Mouse (Mus musculus) CH12.LX (cell line): ENCODE data around the gene Dusp2. TPM values are rescaled to one million over a fixed set of nuclear protein-coding genes. Genes with fewer than 3 reads are reported as not detected.

Source experiments
- DNase-seq: peaks from one replicate; pipeline ENCODE4 v3.0.0-alpha.2; 2013; ENCODE audit errors: extremely low read depth
- H3K27ac ChIP-seq: 2 replicates; pipeline ENCODE4 v1.5.1; 2012; ENCODE audit warnings: low read depth, mild to moderate bottlenecking, control low read depth, moderate library complexity; ENCODE audit not compliant: insufficient read depth
- H3K27me3 ChIP-seq: replicated peaks from 2 replicates; pipeline ENCODE3; 2012; ENCODE audit warnings: inconsistent platforms
- H3K36me3 ChIP-seq, 2 experiments: replicated peaks in 1 of 2; 2 replicates each; pipeline versions ENCODE3 to v1.6.1; 2012; ENCODE audit warnings: inconsistent platforms in 1 of 2, low read length in 1 of 2, mild to moderate bottlenecking in 1 of 2, mixed read lengths in 1 of 2, moderate library complexity in 1 of 2; ENCODE audit not compliant: control insufficient read depth in 1 of 2, insufficient read depth in 1 of 2
- H3K4me1 ChIP-seq, 2 experiments: 2 replicates each; pipeline ENCODE4 v1.6.1; 2012; ENCODE audit warnings: inconsistent platforms in 1 of 2, moderate library complexity in 1 of 2; ENCODE audit not compliant: insufficient read depth in 2 of 2, control insufficient read depth in 1 of 2
- H3K4me2 ChIP-seq: 2 replicates; pipeline ENCODE4 v1.6.1; 2012; ENCODE audit warnings: low read depth, mild to moderate bottlenecking, control low read depth; ENCODE audit not compliant: poor library complexity, insufficient read depth, severe bottlenecking
- H3K4me3 ChIP-seq, 3 experiments: fragments of 150-350 bp in 1 of 3; sonication (generic) in 1 of 3; replicated peaks in 1 of 3; 2 replicates each; pipeline versions ENCODE3 to v1.5.1; 2011 to 2012; ENCODE audit warnings: low read depth in 2 of 3, low read length in 2 of 3, mild to moderate bottlenecking in 2 of 3, moderate library complexity in 2 of 3, control low read depth in 1 of 3, improper control_type of control experiment in 1 of 3, inconsistent platforms in 1 of 3, mixed read lengths in 1 of 3; ENCODE audit not compliant: poor library complexity in 1 of 3
- H3K79me2 ChIP-seq: replicated peaks from 2 replicates; pipeline ENCODE4 v1.6.1; 2012; ENCODE audit warnings: mild to moderate bottlenecking, moderate library complexity; ENCODE audit not compliant: control insufficient read depth, poor library complexity, insufficient read depth, severe bottlenecking; ENCODE audit errors: extremely low read depth
- H3K9ac ChIP-seq: 2 replicates; pipeline ENCODE4 v1.6.1; 2012; ENCODE audit warnings: low read depth, mild to moderate bottlenecking, control low read depth, moderate library complexity; ENCODE audit not compliant: insufficient read depth
- H3K9me3 ChIP-seq: replicated peaks from 2 replicates; pipeline ENCODE3; 2012; ENCODE audit warnings: low read length, inconsistent platforms, mixed read lengths
- CHD2 ChIP-seq: IDR thresholded peaks from 2 replicates; pipeline ENCODE4 v1.6.1; 2011; ENCODE audit warnings: low read length, improper control_type of control experiment
- CTCF ChIP-seq, 2 experiments: IDR thresholded peaks in 1 of 2; conservative IDR thresholded peaks in 1 of 2; 2 replicates each; pipeline ENCODE4 v1.5.1; 2011 to 2012; ENCODE audit warnings: low read depth in 2 of 2, low read length in 2 of 2, improper control_type of control experiment in 1 of 2, inconsistent platforms in 1 of 2, mild to moderate bottlenecking in 1 of 2, moderate library complexity in 1 of 2
- E2F4 ChIP-seq: IDR thresholded peaks from 2 replicates; pipeline ENCODE4 v1.6.1; 2011; ENCODE audit warnings: low read depth, low read length, improper control_type of control experiment; ENCODE audit not compliant: insufficient replicate concordance
- ELF1 ChIP-seq: IDR thresholded peaks from 2 replicates; pipeline ENCODE4 v1.6.1; 2014; ENCODE audit warnings: low read depth, mild to moderate bottlenecking, inconsistent platforms, low read length, improper control_type of control experiment
- ETS1 ChIP-seq: conservative IDR thresholded peaks from 2 replicates; pipeline ENCODE4 v1.6.1; 2012; ENCODE audit warnings: low read depth, mild to moderate bottlenecking, inconsistent platforms, low read length, improper control_type of control experiment, moderate library complexity
- GABPA ChIP-seq: IDR thresholded peaks from 2 replicates; pipeline ENCODE4 v1.6.1; 2012; ENCODE audit warnings: low read depth, low read length, improper control_type of control experiment, inconsistent platforms; ENCODE audit not compliant: insufficient replicate concordance
- IRF4 ChIP-seq: IDR thresholded peaks from 2 replicates; pipeline ENCODE4 v1.6.1; 2014; ENCODE audit warnings: low read depth, mild to moderate bottlenecking, inconsistent platforms, low read length, improper control_type of control experiment
- JUN ChIP-seq: IDR thresholded peaks from 2 replicates; pipeline ENCODE4 v1.6.1; 2011; ENCODE audit warnings: low read depth, mild to moderate bottlenecking, low read length, improper control_type of control experiment, moderate library complexity; ENCODE audit not compliant: insufficient read depth
- JUND ChIP-seq: conservative IDR thresholded peaks from 2 replicates; pipeline ENCODE4 v1.6.1; 2011; ENCODE audit warnings: low read depth, low read length, improper control_type of control experiment
- KAT2A ChIP-seq: IDR thresholded peaks from 2 replicates; pipeline ENCODE4 v1.6.1; 2012; ENCODE audit warnings: low read length, improper control_type of control experiment, inconsistent platforms; ENCODE audit not compliant: insufficient replicate concordance
- MAFK ChIP-seq: IDR thresholded peaks from 2 replicates; pipeline ENCODE4 v1.6.1; 2011; ENCODE audit warnings: low read length, improper control_type of control experiment; ENCODE audit not compliant: insufficient replicate concordance
- MAZ ChIP-seq: IDR thresholded peaks from 2 replicates; pipeline ENCODE4 v1.6.1; 2012; ENCODE audit warnings: low read depth, mild to moderate bottlenecking, inconsistent platforms, low read length, improper control_type of control experiment, moderate library complexity
- MXI1 ChIP-seq: IDR thresholded peaks from 2 replicates; pipeline ENCODE4 v1.6.1; 2011; ENCODE audit warnings: mild to moderate bottlenecking, low read depth, low read length, improper control_type of control experiment
- MYC ChIP-seq: IDR thresholded peaks from 2 replicates; pipeline ENCODE4 v1.6.1; 2011; ENCODE audit warnings: low read depth, mild to moderate bottlenecking, improper control_type of control experiment, low read length
- RAD21 ChIP-seq: IDR thresholded peaks from 2 replicates; pipeline ENCODE4 v1.6.1; 2011; ENCODE audit warnings: low read depth, mild to moderate bottlenecking, low read length, improper control_type of control experiment, moderate library complexity
- RCOR1 ChIP-seq: conservative IDR thresholded peaks from 2 replicates; pipeline ENCODE4 v1.6.1; 2012; ENCODE audit warnings: low read depth, mild to moderate bottlenecking, inconsistent platforms, low read length, improper control_type of control experiment
- SMC3 ChIP-seq: IDR thresholded peaks from 2 replicates; pipeline ENCODE4 v1.6.1; 2011; ENCODE audit warnings: low read depth, low read length, improper control_type of control experiment
- TBP ChIP-seq: conservative IDR thresholded peaks from 2 replicates; pipeline ENCODE4 v1.6.1; 2011; ENCODE audit warnings: low read depth, low read length, improper control_type of control experiment
- UBTF ChIP-seq: IDR thresholded peaks from 2 replicates; pipeline ENCODE4 v1.6.1; 2012; ENCODE audit warnings: low read depth, mild to moderate bottlenecking, inconsistent platforms, low read length, improper control_type of control experiment, moderate library complexity
- USF1 ChIP-seq: IDR thresholded peaks from 2 replicates; pipeline ENCODE4 v1.6.1; 2014; ENCODE audit warnings: low read depth, mild to moderate bottlenecking, inconsistent platforms, low read length, improper control_type of control experiment
- ZKSCAN1 ChIP-seq: IDR thresholded peaks from 2 replicates; pipeline ENCODE4 v1.6.1; 2012; ENCODE audit warnings: low read depth, inconsistent platforms, low read length, improper control_type of control experiment, borderline replicate concordance
- ZNF384 ChIP-seq: IDR thresholded peaks from 2 replicates; pipeline ENCODE4 v1.6.1; 2012; ENCODE audit warnings: low read depth, low read length, improper control_type of control experiment, inconsistent platforms
- dilution Hi-C: fragments of 300-500 bp; cut with MboI; formaldehyde crosslinking; loops from 2 replicates; pipeline ENCODE4 v1.14.3; 2020; ENCODE audit warnings: low sequenced_read_pairs; ENCODE audit not compliant: extremely low pct_unique_long_range_greater_than_20kb, extremely low pct_ligation_motif_present
- in situ Hi-C: fragments of 300-500 bp; cut with MboI; formaldehyde crosslinking; loops from 3 replicates; pipeline ENCODE4 v1.14.3; 2019; ENCODE audit warnings: low sequenced_read_pairs, low pct_ligation_motif_present, low pct_unique_long_range_greater_than_20kb, mixed read lengths
- polyA plus RNA-seq: library from polyadenylated mRNA; unstranded; fragments of >175 nt; gene quantifications from 2 replicates; pipeline ENCODE4 v1.2.1, GENCODE M21; 2012; ENCODE audit warnings: low read depth; ENCODE audit not compliant: insufficient read length
- total RNA-seq, 2 experiments: library from RNA; depleted of rRNA; stranded (reverse); fragments of 300-350 nt in 1 of 2; fragments of >200 nt in 1 of 2; gene quantifications; 2 replicates each; pipeline ENCODE4 v1.2.3; 2012 to 2014

The Dusp2 gene
- total and polyA plus RNA-seq, 3 experiments, result 57.8 to 107 (median 81.5) TPM

- peaks cover 9% of the 10 kb centered on the region for H3K27me3 ChIP-seq
- dilution Hi-C loops, result no loop called here
Measured at GRCm38 (mm10) chr2:127362459-127363281, 26.7 kb downstream of the Dusp2 start, which contains the start of gene Adra2b. Gene Adra2b (plus strand): TSS chr2:127363208.

GRCm38 (mm10) chr2:127363282-127363652 is 27.3 kb downstream of the Dusp2 start:
- Histone ChIP-seq H3K27me3 (peaks cover 10% of the 10 kb centered on the region), H3K36me3 (no peaks in the 10 kb centered on the region), H3K79me2 (no peaks in the 10 kb centered on the region), H3K4me3 (peak overlapping the region in 1 of 3 experiments; percentile 9), H3K9me3 (no peaks in the 10 kb centered on the region), H3K4me1 (peaks cover 0 to 7% of the 10 kb centered on the region in 2 experiments; a peak in 1 of 4 replicates), H3K27ac (no peak overlapping the region), H3K4me2 (peak overlapping the region; percentile 56), H3K9ac (no peak overlapping the region)
- DNase-seq, result no peak
- in situ Hi-C loops (loop anchor here (5.0 kb wide), 1 partner anchor 64 kb away; the partner anchor contains the start of gene Gpat2), dilution Hi-C loops (no loop called here)
- TF ChIP-seq CHD2 (no peak), ZKSCAN1 (no peak), USF1 (no peak), IRF4 (no peak), MXI1 (no peak), JUND (no peak), MAFK (no peak), E2F4 (no peak), JUN (no peak), GABPA (no peak), ETS1 (no peak), KAT2A (no peak), TBP (no peak), CTCF (conservative IDR thresholded peaks at IDR 0.05 in 1 of 2, IDR thresholded peaks at IDR 0.05 in 1 of 2; ENCODE audit: low read depth in 2 of 2, low read length in 2 of 2) (no peak), ELF1 (no peak), RCOR1 (no peak), MYC (no peak), MAZ (no peak)

More at GRCm38 (mm10) chr2:127362459-127363281, 26.7 kb downstream of the Dusp2 start, which contains the start of gene Adra2b:
- H3K27ac ChIP-seq, result no peak within 1 kb of the TSS
- no peak for TF ChIP-seq KAT2A
- peak; percentile 76 for TF ChIP-seq RAD21
- TF ChIP-seq SMC3, result peak; percentile 79
- TF ChIP-seq UBTF, result 0 out of 2 replicates have a peak, but pooled peaks have one; percentile 38
- TF ChIP-seq CTCF (conservative IDR thresholded peaks at IDR 0.05 in 1 of 2, IDR thresholded peaks at IDR 0.05 in 1 of 2; ENCODE audit: low read depth in 2 of 2, low read length in 2 of 2), result peak in 1 of 2 experiments; percentile 85; a peak in 3 of 4 replicates
- TF ChIP-seq ZNF384, result no peak
- DNase-seq, result peak; percentile 71
- no peaks in the 10 kb centered on the region for H3K9me3 ChIP-seq
- peak within 1 kb of the TSS; percentile 56 for H3K4me2 ChIP-seq
- in situ Hi-C loops, result loop anchor here (5.0 kb wide), 1 partner anchor 65 kb away; the partner anchor contains the start of gene Gpat2
- H3K36me3 ChIP-seq, result no peaks in the 10 kb centered on the region
- H3K4me1 ChIP-seq, result peaks cover 0 to 7% of the 10 kb centered on the region in 2 experiments; a peak in 1 of 4 replicates
- peak within 1 kb of the TSS in 1 of 3 experiments; percentile 9 for H3K4me3 ChIP-seq
- H3K9ac ChIP-seq, result no peak within 1 kb of the TSS
- H3K79me2 ChIP-seq, result no peaks in the 10 kb centered on the region
